Mouse (Mus musculus) neural tube, embryonic 13.5 days (tissue): ENCODE measurements around the gene Elovl7. TPM values are rescaled to one million over a fixed set of nuclear protein-coding genes. Genes with fewer than 3 reads are reported as not detected.

ENCODE experiments used
- ATAC-seq: fragments of 200-750 bp; cut with Nextera tagmentation; 2 replicates; pipeline ENCODE4 v1.8.0; 2017; ENCODE audit warnings: low read depth, mild to moderate bottlenecking, moderate TSS enrichment, moderate library complexity
- H3K27ac ChIP-seq: fragments of 300-500 bp; sonication (generic); replicated peaks from 2 replicates; pipeline ENCODE4 v1.5.1; 2015; ENCODE audit warnings: moderate library complexity, mild to moderate bottlenecking, inconsistent platforms
- H3K27me3 ChIP-seq: fragments of 300-500 bp; sonication (generic); 2 replicates; pipeline ENCODE4 v1.6.1; 2015; ENCODE audit warnings: mild to moderate bottlenecking, inconsistent platforms
- H3K36me3 ChIP-seq: fragments of 300-500 bp; sonication (generic); 2 replicates; pipeline ENCODE4 v1.6.1; 2015; ENCODE audit warnings: mild to moderate bottlenecking, inconsistent platforms
- H3K4me1 ChIP-seq: fragments of 300-500 bp; sonication (generic); replicated peaks from 2 replicates; pipeline ENCODE4 v1.6.1; 2015; ENCODE audit warnings: inconsistent platforms
- H3K4me2 ChIP-seq: fragments of 300-500 bp; sonication (generic); 2 replicates; pipeline ENCODE4 v1.6.1; 2015; ENCODE audit warnings: inconsistent platforms, mild to moderate bottlenecking, moderate library complexity
- H3K4me3 ChIP-seq: fragments of 300-500 bp; sonication (generic); 2 replicates; pipeline ENCODE4 v1.5.1; 2015; ENCODE audit warnings: mild to moderate bottlenecking, inconsistent platforms
- H3K9ac ChIP-seq: fragments of 300-500 bp; sonication (generic); 2 replicates; pipeline ENCODE4 v1.6.1; 2015; ENCODE audit warnings: moderate library complexity, mild to moderate bottlenecking, inconsistent platforms
- H3K9me3 ChIP-seq: fragments of 300-500 bp; sonication (generic); 2 replicates; pipeline ENCODE4 v1.6.1; 2016; ENCODE audit warnings: inconsistent platforms
- WGBS: fragments of 180-500 bp; shearing (Covaris S2); methylation state at CpG from one replicate; pipeline ENCODE4 v1.1.7; 2015; 5-methylcytosine and 5-hydroxymethylcytosine counted together
- polyA plus RNA-seq: library from polyadenylated mRNA; unstranded; fragments of >200 nt; fragmentation: Nextera tagmentation; extraction: Ambion mirVana; gene quantifications from 2 replicates; pipeline ENCODE4 v1.2.1, GENCODE M21; 2015

Gene Elovl7
- polyA plus RNA-seq, 1 experiment from 2014 or later, result 2.2 TPM

- WGBS, result 69% methylated on average over 5 of the region's 5 CpGs
- Histone ChIP-seq H3K36me3 (no peaks in the 10 kb centered on the region), H3K27me3 (peaks cover 6% of the 10 kb centered on the region), H3K27ac (no peak overlapping the region), H3K9me3 (no peaks in the 10 kb centered on the region), H3K4me3 (no peak overlapping the region), H3K9ac (no peak overlapping the region), H3K4me2 (no peak overlapping the region), H3K4me1 (no peaks in the 10 kb centered on the region)
- ATAC-seq, result no peak
These were observed 6.1 kb upstream of the Elovl7 start for GRCm38 (mm10) chr13:108208090-108208489.

DNA sequence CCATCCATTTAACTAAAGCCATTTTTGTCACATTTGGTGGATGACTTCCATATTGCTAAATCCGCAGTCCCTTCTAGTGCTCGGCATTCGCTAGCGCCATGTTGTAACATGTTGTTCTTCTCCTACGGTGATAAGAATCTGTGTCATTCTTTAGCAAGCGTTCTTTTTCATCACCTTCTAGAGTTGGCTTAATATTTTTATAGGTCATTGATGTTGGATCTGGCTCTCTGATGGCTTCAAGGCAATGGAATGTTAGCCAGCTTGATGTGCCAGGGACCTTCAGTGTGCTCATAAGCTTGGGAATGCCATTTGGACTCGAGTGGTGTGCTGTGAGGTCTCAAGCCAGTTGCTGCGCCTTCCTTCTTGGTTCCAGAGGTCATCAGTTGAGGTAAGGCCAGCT is 3.2 kb upstream of the Elovl7 start:
- no peak overlapping the region for H3K9ac ChIP-seq
- no peak overlapping the region for H3K4me3 ChIP-seq
- H3K4me2 ChIP-seq, result no peak overlapping the region
- H3K27ac ChIP-seq, result no peak overlapping the region
- peaks cover 17% of the 10 kb centered on the region for H3K4me1 ChIP-seq
- no peaks in the 10 kb centered on the region for H3K9me3 ChIP-seq
- H3K36me3 ChIP-seq, result no peaks in the 10 kb centered on the region
- 93% methylated on average over 8 of the region's 8 CpGs for WGBS
- ATAC-seq, result no peak
- peaks cover 33% of the 10 kb centered on the region for H3K27me3 ChIP-seq

- 52% methylated on average over 5 of the region's 5 CpGs for WGBS
- H3K4me1 ChIP-seq, result peaks cover 17% of the 10 kb centered on the region
- ATAC-seq, result no peak
- H3K9me3 ChIP-seq, result no peaks in the 10 kb centered on the region
- no peak overlapping the region for H3K9ac ChIP-seq
- H3K27me3 ChIP-seq, result peaks cover 44% of the 10 kb centered on the region
- no peaks in the 10 kb centered on the region for H3K36me3 ChIP-seq
- H3K27ac ChIP-seq, result no peak overlapping the region
- no peak overlapping the region for H3K4me2 ChIP-seq
- no peak overlapping the region for H3K4me3 ChIP-seq
These were observed 1.7 kb upstream of the Elovl7 start for GRCm38 (mm10) chr13:108212397-108213018.

GRCm38 (mm10) chr13:108214485-108215107 is 392 bp downstream of the Elovl7 start:
- peak overlapping the region; percentile 73 for H3K4me3 ChIP-seq
- H3K4me1 ChIP-seq, result peaks cover 17% of the 10 kb centered on the region
- H3K36me3 ChIP-seq, result no peaks in the 10 kb centered on the region
- H3K27ac ChIP-seq, result no peak overlapping the region
- H3K9me3 ChIP-seq, result no peaks in the 10 kb centered on the region
- WGBS, result under 1% methylated on average over 42 of the region's 50 CpGs
- H3K27me3 ChIP-seq, result peaks cover 51% of the 10 kb centered on the region
- ATAC-seq, result peak; percentile 57
- H3K9ac ChIP-seq, result peak overlapping the region; percentile 76
- peak overlapping the region; percentile 100 for H3K4me2 ChIP-seq

GRCm38 (mm10) chr13:108215231-108215780 is 1.1 kb downstream of the Elovl7 start:
- Histone ChIP-seq H3K9ac (peak overlapping the region; percentile 76; the same call in 1 of the 2 replicates), H3K4me3 (peak overlapping the region; percentile 73), H3K9me3 (no peaks in the 10 kb centered on the region), H3K4me2 (peak overlapping the region; percentile 100), H3K27ac (no peak overlapping the region), H3K4me1 (peaks cover 17% of the 10 kb centered on the region), H3K36me3 (no peaks in the 10 kb centered on the region), H3K27me3 (peaks cover 51% of the 10 kb centered on the region)
- 4% methylated on average over 12 of the region's 12 CpGs for WGBS
- no peak for ATAC-seq

DNA sequence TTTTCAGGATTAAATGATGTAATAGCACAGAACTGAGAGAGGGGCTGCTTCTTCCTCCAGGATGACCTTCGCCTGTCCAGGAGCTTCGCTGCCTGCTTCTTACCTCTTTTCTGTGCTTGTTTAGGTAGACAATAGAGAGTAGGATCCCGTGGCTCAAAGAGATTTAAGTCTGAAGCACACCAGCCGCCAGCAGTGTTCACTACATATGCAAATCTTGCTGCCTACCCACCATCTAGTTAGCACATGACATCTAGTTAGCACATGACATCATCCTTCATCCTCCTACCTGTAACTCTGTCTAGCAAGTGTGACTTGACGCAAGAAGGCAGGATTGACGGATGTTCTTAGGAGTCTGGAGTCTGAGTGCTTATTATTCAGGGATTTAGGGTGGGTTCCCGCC is 5.6 kb downstream of the Elovl7 start:
- H3K4me2 ChIP-seq, result no peak overlapping the region
- peaks cover 30% of the 10 kb centered on the region for H3K27me3 ChIP-seq
- H3K9me3 ChIP-seq, result no peaks in the 10 kb centered on the region
- peaks cover 7% of the 10 kb centered on the region for H3K4me1 ChIP-seq
- WGBS, result 74% methylated on average over 7 of the region's 7 CpGs
- ATAC-seq, result no peak
- H3K9ac ChIP-seq, result no peak overlapping the region
- H3K27ac ChIP-seq, result no peak overlapping the region
- no peaks in the 10 kb centered on the region for H3K36me3 ChIP-seq
- H3K4me3 ChIP-seq, result no peak overlapping the region

GRCm38 (mm10) chr13:108229191-108229590 is 15.0 kb downstream of the Elovl7 start:
- ATAC-seq, result no peak
- H3K36me3 ChIP-seq, result no peaks in the 10 kb centered on the region
- no peak overlapping the region for H3K27ac ChIP-seq
- no peak overlapping the region for H3K9ac ChIP-seq
- no peak overlapping the region for H3K4me3 ChIP-seq
- no peak overlapping the region for H3K4me2 ChIP-seq
- H3K27me3 ChIP-seq, result no peaks in the 10 kb centered on the region
- H3K9me3 ChIP-seq, result no peaks in the 10 kb centered on the region
- WGBS, result 75% methylated on average over 3 of the region's 3 CpGs
- H3K4me1 ChIP-seq, result no peaks in the 10 kb centered on the region

GRCm38 (mm10) chr13:108229634-108230330 is 15.6 kb downstream of the Elovl7 start:
- ATAC-seq, result no peak
- H3K4me1 ChIP-seq, result no peaks in the 10 kb centered on the region
- 65% methylated on average over 6 of the region's 6 CpGs for WGBS

DNA sequence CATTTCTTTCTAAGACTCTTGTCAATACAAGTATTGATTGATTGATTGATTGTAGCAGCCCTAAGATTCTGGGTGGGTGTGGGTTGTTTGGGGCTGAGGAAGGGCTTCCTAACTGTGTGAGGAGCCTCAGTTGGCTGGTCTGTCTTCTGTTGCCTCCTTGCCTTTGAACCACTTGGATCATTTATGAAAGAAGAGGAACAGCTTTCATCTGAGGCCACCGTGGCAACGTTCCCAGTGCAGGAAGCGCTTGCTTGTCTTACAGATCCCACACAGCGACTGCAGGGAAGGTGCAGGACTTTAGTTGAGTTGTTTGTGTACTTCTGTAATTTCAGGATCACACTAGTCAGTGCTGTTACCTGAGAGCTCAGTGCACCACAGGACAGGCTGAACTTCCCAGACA is 25.8 kb downstream of the Elovl7 start:
- Histone ChIP-seq H3K27me3 (no peaks in the 10 kb centered on the region), H3K27ac (no peak overlapping the region), H3K36me3 (no peaks in the 10 kb centered on the region), H3K9me3 (no peaks in the 10 kb centered on the region), H3K4me1 (no peaks in the 10 kb centered on the region), H3K9ac (no peak overlapping the region), H3K4me3 (no peak overlapping the region), H3K4me2 (no peak overlapping the region)
- no peak for ATAC-seq
- WGBS, result 84% methylated on average over 4 of the region's 4 CpGs

More at GRCm38 (mm10) chr13:108229634-108230330, 15.6 kb downstream of the Elovl7 start:
- no peaks in the 10 kb centered on the region for H3K36me3 ChIP-seq
- no peak overlapping the region for H3K4me3 ChIP-seq
- H3K27me3 ChIP-seq, result no peaks in the 10 kb centered on the region
- H3K4me2 ChIP-seq, result no peak overlapping the region
- no peak overlapping the region for H3K27ac ChIP-seq
- H3K9me3 ChIP-seq, result no peaks in the 10 kb centered on the region
- no peak overlapping the region for H3K9ac ChIP-seq

DNA sequence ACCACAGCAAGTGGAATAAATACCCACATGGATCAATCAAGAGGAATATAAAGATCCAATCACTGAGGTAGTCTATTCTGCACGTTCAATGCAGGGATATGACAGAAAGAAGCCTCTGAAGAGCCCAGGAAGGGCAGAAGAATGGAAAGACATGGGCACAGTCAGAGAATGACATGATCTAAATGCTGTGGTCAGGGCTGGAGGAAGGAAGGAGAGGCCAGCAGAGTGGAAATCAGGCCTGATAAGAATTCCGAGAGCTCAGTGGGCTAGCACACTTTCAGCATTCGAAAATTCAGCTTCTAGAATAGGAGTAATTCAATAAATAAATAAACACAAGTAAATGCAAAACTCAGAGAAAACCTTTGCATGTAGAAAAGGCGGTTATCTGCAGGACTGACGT is 27.5 kb downstream of the Elovl7 start:
- Histone ChIP-seq H3K27ac (no peak overlapping the region), H3K4me3 (no peak overlapping the region), H3K4me1 (no peaks in the 10 kb centered on the region), H3K27me3 (no peaks in the 10 kb centered on the region), H3K9ac (no peak overlapping the region), H3K36me3 (no peaks in the 10 kb centered on the region), H3K4me2 (no peak overlapping the region), H3K9me3 (no peaks in the 10 kb centered on the region)
- WGBS, result 89% methylated on average over 5 of the region's 5 CpGs
- ATAC-seq, result no peak

- Histone ChIP-seq H3K9me3 (no peaks in the 10 kb centered on the region), H3K4me1 (no peaks in the 10 kb centered on the region), H3K4me2 (no peak overlapping the region), H3K4me3 (no peak overlapping the region), H3K36me3 (no peaks in the 10 kb centered on the region), H3K9ac (no peak overlapping the region), H3K27me3 (no peaks in the 10 kb centered on the region), H3K27ac (no peak overlapping the region)
- WGBS, result 85% methylated on average over 11 of the region's 11 CpGs
- ATAC-seq, result no peak
These were observed 31.0 kb downstream of the Elovl7 start for GRCm38 (mm10) chr13:108245086-108245697.

DNA sequence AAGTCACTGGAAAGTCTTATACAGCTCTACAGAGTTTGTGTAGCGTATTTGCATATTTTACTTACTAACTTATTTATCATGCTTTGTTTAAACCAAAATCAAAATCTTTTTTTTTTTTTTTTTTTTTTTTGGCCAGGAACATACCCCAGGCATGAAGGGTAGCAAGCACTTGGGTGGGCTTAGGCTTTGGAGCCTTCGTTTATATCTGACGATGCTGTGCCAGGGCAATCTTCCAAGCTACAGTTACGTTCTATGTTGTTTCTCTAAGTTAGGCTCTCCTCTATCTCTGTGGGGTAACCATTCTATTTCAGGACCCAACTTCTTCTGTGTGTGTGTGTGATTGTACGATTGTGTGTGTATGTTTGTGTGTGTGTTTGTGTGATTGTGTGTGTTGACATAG is 36.9 kb downstream of the Elovl7 start:
- H3K9ac ChIP-seq, result no peak overlapping the region
- H3K27me3 ChIP-seq, result no peaks in the 10 kb centered on the region
- H3K4me3 ChIP-seq, result no peak overlapping the region
- no peak overlapping the region for H3K27ac ChIP-seq
- H3K4me2 ChIP-seq, result no peak overlapping the region
- H3K36me3 ChIP-seq, result no peaks in the 10 kb centered on the region
- WGBS, result 88% methylated on average over 5 of the region's 5 CpGs
- ATAC-seq, result no peak
- H3K4me1 ChIP-seq, result no peaks in the 10 kb centered on the region
- H3K9me3 ChIP-seq, result no peaks in the 10 kb centered on the region
